Mouse (Mus musculus) heart, embryonic 15.5 days (tissue): Measurements from ENCODE around the gene Fitm2. TPM values are rescaled to one million over a fixed set of nuclear protein-coding genes. Genes with fewer than 3 reads are reported as not detected.
"Not testable (repeated sequence)": the region's sequence is repeated elsewhere in the genome, so short reads cannot be mapped to it uniquely, and the experiment has no call there.

Experiments used
- ATAC-seq: fragments of 200-750 bp; cut with Nextera tagmentation; replicated peaks from 2 replicates; pipeline ENCODE4 v1.8.0; 2017; ENCODE audit warnings: low read depth, moderate TSS enrichment; ENCODE audit not compliant: insufficient number of reproducible peaks, insufficient read depth, low FRiP score
- H3K27ac ChIP-seq: fragments of 300-500 bp; sonication (generic); 2 replicates; pipeline ENCODE4 v1.5.1; 2015; ENCODE audit warnings: mild to moderate bottlenecking, inconsistent platforms
- H3K27me3 ChIP-seq: fragments of 300-500 bp; sonication (generic); 2 replicates; pipeline ENCODE4 v1.6.1; 2015; ENCODE audit warnings: inconsistent platforms
- H3K36me3 ChIP-seq: fragments of 300-500 bp; sonication (generic); 2 replicates; pipeline ENCODE4 v1.6.1; 2015; ENCODE audit warnings: mild to moderate bottlenecking, inconsistent platforms
- H3K4me1 ChIP-seq: fragments of 300-500 bp; sonication (generic); replicated peaks from 2 replicates; pipeline ENCODE4 v1.6.1; 2015; ENCODE audit warnings: inconsistent platforms
- H3K4me2 ChIP-seq: fragments of 300-500 bp; sonication (generic); 2 replicates; pipeline ENCODE4 v1.6.1; 2015; ENCODE audit warnings: inconsistent platforms, mild to moderate bottlenecking, moderate library complexity
- H3K4me3 ChIP-seq: fragments of 300-500 bp; sonication (generic); 2 replicates; pipeline ENCODE4 v1.5.1; 2015; ENCODE audit warnings: mild to moderate bottlenecking, inconsistent platforms
- H3K9ac ChIP-seq: fragments of 300-500 bp; sonication (generic); 2 replicates; pipeline ENCODE4 v1.6.1; 2015; ENCODE audit warnings: mild to moderate bottlenecking, inconsistent platforms
- H3K9me3 ChIP-seq: fragments of 300-500 bp; sonication (generic); replicated peaks from 2 replicates; pipeline ENCODE4 v1.6.1; 2016; ENCODE audit warnings: inconsistent platforms
- WGBS: fragments of 180-500 bp; shearing (Covaris S2); methylation state at CpG from one replicate; pipeline ENCODE4 v1.1.7; 2015; ENCODE audit warnings: mixed read lengths; 5-methylcytosine and 5-hydroxymethylcytosine counted together
- polyA plus RNA-seq: library from polyadenylated mRNA; unstranded; fragments of >200 nt; fragmentation: Nextera tagmentation; extraction: Ambion mirVana; gene quantifications from 2 replicates; pipeline ENCODE4 v1.2.1, GENCODE M21; 2015

Gene Fitm2
- polyA plus RNA-seq, 1 experiment from 2014 or later, result 12.5 TPM

- no peaks in the 10 kb centered on the region for H3K9me3 ChIP-seq
- H3K36me3 ChIP-seq, result peaks cover 7% of the 10 kb centered on the region
- no peak for ATAC-seq
- WGBS, result 48% methylated on average over 10 of the region's 10 CpGs
- H3K27me3 ChIP-seq, result peaks cover 10% of the 10 kb centered on the region
- no peak overlapping the region for H3K27ac ChIP-seq
- H3K9ac ChIP-seq, result no peak overlapping the region
- H3K4me2 ChIP-seq, result no peak overlapping the region
- no peak overlapping the region for H3K4me3 ChIP-seq
- peaks cover 48% of the 10 kb centered on the region for H3K4me1 ChIP-seq
Observed at GRCm38 (mm10) chr2:163463251-163463769, 9.1 kb downstream of the Fitm2 start.

DNA sequence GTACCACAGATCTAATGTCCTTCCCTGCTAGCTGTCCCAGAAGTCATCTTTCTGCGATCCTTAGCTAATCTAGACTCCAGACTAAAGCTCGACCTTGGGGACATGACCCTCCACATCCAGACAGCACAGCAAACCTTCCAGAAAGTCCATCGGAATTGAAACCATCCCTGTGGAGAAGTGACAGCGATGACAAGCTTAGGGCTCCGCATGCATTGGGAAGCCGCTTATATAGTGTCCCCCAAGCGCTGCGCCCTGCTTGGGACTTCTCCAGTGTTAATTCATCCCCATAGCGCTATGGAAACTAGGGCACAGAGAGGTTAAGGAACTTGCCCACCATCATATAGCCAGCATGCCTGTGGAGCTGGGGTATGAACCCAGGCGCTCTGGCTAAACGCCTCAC, 9.6 kb downstream of the Fitm2 start:
- no peak overlapping the region for H3K9ac ChIP-seq
- peaks cover 50% of the 10 kb centered on the region for H3K4me1 ChIP-seq
- peaks cover 15% of the 10 kb centered on the region for H3K27me3 ChIP-seq
- 50% methylated on average over 11 of the region's 11 CpGs for WGBS
- H3K27ac ChIP-seq, result no peak overlapping the region
- no peak for ATAC-seq
- peaks cover 2% of the 10 kb centered on the region for H3K36me3 ChIP-seq
- no peak overlapping the region for H3K4me2 ChIP-seq
- no peak overlapping the region for H3K4me3 ChIP-seq
- H3K9me3 ChIP-seq, result no peaks in the 10 kb centered on the region

GRCm38 (mm10) chr2:163462386-163462785, 10.0 kb downstream of the Fitm2 start:
- Histone ChIP-seq H3K4me3 (no peak overlapping the region), H3K4me1 (peaks cover 50% of the 10 kb centered on the region), H3K27ac (no peak overlapping the region), H3K9me3 (no peaks in the 10 kb centered on the region), H3K4me2 (no peak overlapping the region), H3K27me3 (peaks cover 19% of the 10 kb centered on the region), H3K36me3 (no peaks in the 10 kb centered on the region; the same call in 1 of the 2 replicates), H3K9ac (no peak overlapping the region)
- WGBS, result 65% methylated on average over 5 of the region's 5 CpGs
- no peak for ATAC-seq

GRCm38 (mm10) chr2:163461307-163461706, 11.1 kb downstream of the Fitm2 start:
- Histone ChIP-seq H3K27me3 (peaks cover 19% of the 10 kb centered on the region), H3K4me1 (peaks cover 44% of the 10 kb centered on the region)
- ATAC-seq, H3K9ac ChIP-seq, H3K4me2 ChIP-seq, H3K4me3 ChIP-seq, H3K36me3 ChIP-seq, H3K27ac ChIP-seq, H3K9me3 ChIP-seq: not testable (repeated sequence)
- 94% methylated on average over 9 of the region's 9 CpGs for WGBS

DNA sequence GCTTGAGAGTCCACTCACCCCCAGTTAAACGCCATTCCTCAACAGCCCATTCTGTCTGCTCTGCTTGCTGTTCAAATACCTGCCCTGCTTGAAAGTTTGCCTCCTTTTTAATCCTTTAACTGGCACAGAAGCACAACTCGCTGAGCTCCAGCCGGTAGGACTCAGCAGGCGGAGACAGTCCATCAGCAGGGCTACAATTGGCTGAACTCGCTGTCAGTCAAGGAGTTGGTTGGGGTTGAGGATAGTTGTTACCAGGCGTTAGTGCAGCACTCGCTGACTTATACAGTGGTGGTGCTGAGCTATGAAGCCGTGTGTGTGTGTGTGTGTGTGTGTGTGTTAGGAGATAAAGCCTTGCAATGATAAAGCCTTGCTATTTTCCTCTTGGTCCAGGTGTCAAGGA, 11.8 kb downstream of the Fitm2 start:
- Histone ChIP-seq H3K9me3 (no peaks in the 10 kb centered on the region), H3K27ac (no peak overlapping the region), H3K27me3 (peaks cover 19% of the 10 kb centered on the region), H3K9ac (no peak overlapping the region), H3K4me2 (no peak overlapping the region), H3K4me1 (peaks cover 42% of the 10 kb centered on the region), H3K36me3 (no peaks in the 10 kb centered on the region), H3K4me3 (no peak overlapping the region)
- WGBS, result 80% methylated on average over 8 of the region's 8 CpGs
- no peak for ATAC-seq

DNA sequence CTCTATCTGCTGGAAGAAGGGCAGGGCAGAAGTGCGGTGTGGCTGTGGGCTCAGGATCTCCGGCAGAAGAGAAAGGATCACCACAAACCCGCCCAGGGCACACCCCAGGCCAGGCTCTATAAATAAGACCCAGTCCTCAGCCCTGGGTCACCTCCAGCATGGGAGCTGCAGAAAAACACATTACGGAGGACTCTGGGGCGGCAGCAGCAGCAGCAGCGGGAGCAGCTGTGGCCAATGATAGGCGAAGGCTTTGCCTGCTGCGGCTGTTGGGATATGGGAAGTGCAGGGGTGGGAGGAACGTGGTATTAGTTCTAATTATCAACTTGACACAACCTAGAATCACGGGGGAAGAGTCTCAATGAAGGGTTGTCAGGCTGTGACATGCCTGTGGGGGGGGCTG, 13.0 kb downstream of the Fitm2 start:
- Histone ChIP-seq H3K9ac (no peak overlapping the region), H3K4me2 (peak overlapping the region; percentile 31; the same call in 1 of the 2 replicates), H3K36me3 (no peaks in the 10 kb centered on the region), H3K27ac (no peak overlapping the region), H3K9me3 (no peaks in the 10 kb centered on the region), H3K4me1 (peaks cover 29% of the 10 kb centered on the region), H3K4me3 (no peak overlapping the region), H3K27me3 (peaks cover 19% of the 10 kb centered on the region)
- 25% methylated on average over 10 of the region's 10 CpGs for WGBS
- no peak for ATAC-seq

DNA sequence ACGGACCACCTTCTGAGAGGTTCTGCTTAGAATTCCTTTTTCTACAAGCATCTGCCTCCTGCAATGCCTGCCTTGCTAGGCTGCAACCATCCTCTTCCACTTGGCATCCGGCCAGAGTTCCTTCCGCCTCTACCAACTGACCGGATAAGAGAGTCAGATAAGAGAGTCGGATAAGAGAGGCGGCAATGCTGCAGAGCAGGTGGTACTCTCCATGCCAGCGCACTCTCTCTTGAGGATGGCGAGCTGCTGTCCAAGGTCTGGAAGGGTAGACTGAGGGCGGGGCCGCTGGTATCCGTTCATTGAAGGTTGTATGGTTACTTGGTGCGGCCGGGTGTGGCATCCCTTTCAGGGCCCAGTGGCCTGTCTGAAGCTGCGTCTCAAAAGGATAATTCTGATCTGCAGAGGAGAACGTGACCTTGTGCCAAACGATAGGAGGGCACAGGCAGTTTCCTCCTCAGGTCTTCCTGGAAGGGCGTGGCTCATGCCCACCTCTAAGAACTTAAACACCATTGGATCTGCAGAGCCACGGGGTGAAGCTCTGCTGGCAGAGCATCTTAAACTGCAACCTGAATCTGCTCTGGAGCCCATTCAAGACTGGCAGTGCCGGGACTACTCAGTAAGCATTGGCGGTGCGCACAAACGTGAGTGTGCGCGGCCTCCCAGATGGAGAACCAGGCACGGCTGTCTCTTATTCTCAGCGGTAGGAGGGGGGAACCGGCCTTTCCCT, 13.7 kb downstream of the Fitm2 start:
- Histone ChIP-seq H3K9ac (no peak overlapping the region), H3K4me3 (no peak overlapping the region), H3K9me3 (no peaks in the 10 kb centered on the region), H3K4me1 (peaks cover 23% of the 10 kb centered on the region), H3K36me3 (no peaks in the 10 kb centered on the region), H3K4me2 (peak overlapping the region; percentile 31; the same call in 1 of the 2 replicates), H3K27ac (no peak overlapping the region), H3K27me3 (peaks cover 19% of the 10 kb centered on the region)
- WGBS, result 30% methylated on average over 27 of the region's 27 CpGs
- 0 out of 2 replicates have a peak, but pooled peaks have one; percentile 34 for ATAC-seq

GRCm38 (mm10) chr2:163453378-163453777, 19.1 kb downstream of the Fitm2 start:
- no peak for ATAC-seq
- no peak overlapping the region for H3K4me3 ChIP-seq
- no peaks in the 10 kb centered on the region for H3K36me3 ChIP-seq
- H3K4me1 ChIP-seq, result peaks cover 2% of the 10 kb centered on the region; the same call in 1 of the 2 replicates
- H3K27me3 ChIP-seq, result peaks cover 10% of the 10 kb centered on the region
- H3K9me3 ChIP-seq, result no peaks in the 10 kb centered on the region
- no peak overlapping the region for H3K4me2 ChIP-seq
- no peak overlapping the region for H3K9ac ChIP-seq
- no peak overlapping the region for H3K27ac ChIP-seq
- WGBS, result 75% methylated on average over 13 of the region's 13 CpGs

DNA sequence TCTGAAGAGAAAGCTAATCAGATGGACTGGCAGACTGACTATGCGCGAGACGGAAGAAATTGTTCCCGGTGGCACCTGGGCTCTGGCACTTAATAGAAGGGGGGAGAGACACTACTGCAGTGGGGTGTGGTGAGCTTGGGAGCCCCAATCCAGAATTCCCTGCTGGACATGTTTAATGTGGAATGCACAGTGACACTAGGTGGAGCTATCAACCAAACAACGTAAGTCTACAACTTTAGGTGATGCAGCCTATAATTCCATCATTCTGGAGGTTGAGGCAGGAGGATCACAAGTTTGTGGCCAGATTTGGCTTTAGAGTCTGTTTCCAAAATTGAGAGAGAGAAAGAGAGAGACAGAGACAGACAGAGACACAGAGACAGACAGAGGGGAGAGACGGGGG, 19.7 kb downstream of the Fitm2 start:
- Histone ChIP-seq H3K27ac (no peak overlapping the region), H3K9me3 (no peaks in the 10 kb centered on the region), H3K4me1 (no peaks in the 10 kb centered on the region), H3K27me3 (peaks cover 3% of the 10 kb centered on the region; the same call in 1 of the 2 replicates), H3K4me3 (no peak overlapping the region), H3K4me2 (no peak overlapping the region), H3K9ac (no peak overlapping the region), H3K36me3 (no peaks in the 10 kb centered on the region)
- WGBS, result 77% methylated on average over 6 of the region's 6 CpGs
- no peak for ATAC-seq

DNA sequence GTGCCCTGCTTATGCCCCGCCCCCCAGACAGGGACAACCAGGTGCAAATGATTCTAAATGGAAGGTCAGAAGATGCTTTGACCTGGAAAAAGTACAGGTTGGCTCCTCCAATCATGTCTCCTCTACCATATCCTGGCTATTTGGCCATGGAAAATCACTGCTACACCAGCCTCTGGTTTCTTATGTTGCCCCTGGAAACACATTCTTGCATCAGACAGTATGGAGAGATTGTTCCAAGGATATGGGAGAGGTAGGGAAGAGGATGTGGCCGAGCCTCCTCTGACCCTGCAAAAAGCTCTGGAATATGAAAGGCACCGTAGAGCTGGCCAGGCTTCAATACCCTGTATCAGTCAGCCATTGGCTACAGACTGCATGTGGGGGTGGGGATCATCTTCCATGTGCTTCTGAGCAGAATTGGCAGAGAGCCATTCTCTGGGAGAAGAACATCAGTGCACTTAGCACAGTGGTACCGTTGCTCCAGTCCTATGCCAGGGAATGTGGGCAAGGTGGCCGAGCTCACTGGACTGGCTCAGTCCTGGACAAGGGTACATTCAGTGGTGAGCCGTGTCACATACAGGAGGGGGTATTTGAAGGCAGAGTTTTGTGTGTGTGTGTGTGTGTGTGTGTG, 21.6 kb downstream of the Fitm2 start:
- H3K4me3 ChIP-seq, result no peak overlapping the region
- no peak for ATAC-seq
- no peak overlapping the region for H3K4me2 ChIP-seq
- no peaks in the 10 kb centered on the region for H3K36me3 ChIP-seq
- no peak overlapping the region for H3K27ac ChIP-seq
- no peaks in the 10 kb centered on the region for H3K4me1 ChIP-seq
- WGBS, result 52% methylated on average over 6 of the region's 6 CpGs
- H3K27me3 ChIP-seq, result 0 out of 2 replicates have a peak, but pooled peaks cover under 1% of the 10 kb centered on the region
- H3K9ac ChIP-seq, result no peak overlapping the region
- no peaks in the 10 kb centered on the region for H3K9me3 ChIP-seq

GRCm38 (mm10) chr2:163449276-163449675, 23.2 kb downstream of the Fitm2 start:
- Histone ChIP-seq H3K9me3 (no peaks in the 10 kb centered on the region), H3K4me1 (no peaks in the 10 kb centered on the region), H3K4me2 (no peak overlapping the region), H3K27me3 (0 out of 2 replicates have a peak, but pooled peaks cover 5% of the 10 kb centered on the region), H3K36me3 (no peaks in the 10 kb centered on the region), H3K27ac (no peak overlapping the region), H3K4me3 (no peak overlapping the region), H3K9ac (no peak overlapping the region)
- WGBS, result 49% methylated on average over 3 of the region's 3 CpGs
- ATAC-seq, result no peak
